Mouse (Mus musculus) midbrain, postnatal 0 days (tissue): ENCODE measurements around the gene Gmppb. TPM values are rescaled to one million over a fixed set of nuclear protein-coding genes. Genes with fewer than 3 reads are reported as not detected.

Experiments
- ATAC-seq: fragments of 200-750 bp; cut with Nextera tagmentation; 2 replicates; pipeline ENCODE4 v1.8.0; 2017; ENCODE audit warnings: moderate number of reproducible peaks, mild to moderate bottlenecking, moderate TSS enrichment, moderate library complexity; ENCODE audit not compliant: low FRiP score
- DNase-seq: peaks from one replicate; pipeline ENCODE4 v3.0.0-alpha.2; 2015; ENCODE audit warnings: low spot score
- H3K27ac ChIP-seq: fragments of 300-500 bp; sonication (generic); 2 replicates; pipeline ENCODE4 v1.5.1; 2014; ENCODE audit warnings: low read depth, mild to moderate bottlenecking, low read length, mixed read lengths
- H3K27me3 ChIP-seq: fragments of 300-500 bp; sonication (generic); 2 replicates; pipeline ENCODE4 v1.6.1; 2014; ENCODE audit warnings: low read length, control low read depth, mixed read lengths; ENCODE audit not compliant: insufficient read depth
- H3K36me3 ChIP-seq: fragments of 300-500 bp; sonication (generic); 2 replicates; pipeline ENCODE4 v1.6.1; 2014; ENCODE audit warnings: low read length, control low read depth, mixed read lengths; ENCODE audit not compliant: insufficient read depth
- H3K4me1 ChIP-seq: fragments of 300-500 bp; sonication (generic); 2 replicates; pipeline ENCODE4 v1.6.1; 2014; ENCODE audit warnings: mild to moderate bottlenecking, control low read depth, antibody characterized with exemption, low read length, mixed read lengths; ENCODE audit not compliant: insufficient read depth
- H3K4me2 ChIP-seq: fragments of 300-500 bp; sonication (generic); 2 replicates; pipeline ENCODE4 v1.6.1; 2014; ENCODE audit warnings: low read depth, mild to moderate bottlenecking, low read length, mixed read lengths; ENCODE audit not compliant: poor library complexity, severe bottlenecking
- H3K4me3 ChIP-seq: fragments of 300-500 bp; sonication (generic); 2 replicates; pipeline ENCODE4 v1.5.1; 2014; ENCODE audit warnings: low read depth, mild to moderate bottlenecking, low read length, moderate library complexity
- H3K9ac ChIP-seq: fragments of 300-500 bp; sonication (generic); replicated peaks from 2 replicates; pipeline ENCODE4 v1.6.1; 2014; ENCODE audit warnings: mild to moderate bottlenecking, low read length, moderate library complexity, mixed read lengths; ENCODE audit not compliant: poor library complexity, severe bottlenecking
- H3K9me3 ChIP-seq: fragments of 300-500 bp; sonication (generic); 2 replicates; pipeline ENCODE4 v1.6.1; 2016; ENCODE audit warnings: low read length, control low read depth
- CTCF ChIP-seq: IDR thresholded peaks from 2 replicates; pipeline ENCODE4 v1.5.1; 2016; ENCODE audit warnings: antibody characterized with exemption, mild to moderate bottlenecking
- WGBS: fragments of 180-500 bp; shearing (Covaris S2); extraction: QIAGEN DNeasy Blood & Tissue Kit; methylation state at CpG from one replicate; pipeline ENCODE4 v1.1.7; 2014; 5-methylcytosine and 5-hydroxymethylcytosine counted together
- polyA plus RNA-seq: library from polyadenylated mRNA; unstranded; fragments of >200 nt; fragmentation: Nextera tagmentation; extraction: Ambion mirVana; gene quantifications from 2 replicates; pipeline ENCODE4 v1.2.1, GENCODE M21; 2015
- total RNA-seq: library from RNA; depleted of rRNA; stranded (reverse); fragments of >200 nt; gene quantifications from 2 replicates; pipeline ENCODE4 v1.2.3, GENCODE M21; 2014

Gmppb gene
- total and polyA plus RNA-seq, 2 experiments from 2014 or later, result 14.9 to 18.7 TPM

- no peaks in the 10 kb centered on the region for H3K4me1 ChIP-seq
- peaks cover 24% of the 10 kb centered on the region for H3K36me3 ChIP-seq
- TF ChIP-seq CTCF, result no peak
- H3K4me2 ChIP-seq, result no peak overlapping the region
- no peak overlapping the region for H3K4me3 ChIP-seq
- no peak overlapping the region for H3K27ac ChIP-seq
- DNase-seq (no peak), ATAC-seq (no peak)
- H3K9me3 ChIP-seq, result no peaks in the 10 kb centered on the region
- 58% methylated on average over 9 of the region's 9 CpGs for WGBS
- H3K9ac ChIP-seq, result 0 out of 2 replicates have a peak overlapping the region, but pooled peaks have one; percentile 13
- no peaks in the 10 kb centered on the region for H3K27me3 ChIP-seq
These were observed 23.5 kb downstream of the Gmppb start for GRCm38 (mm10) chr9:108072481-108072924.

DNA sequence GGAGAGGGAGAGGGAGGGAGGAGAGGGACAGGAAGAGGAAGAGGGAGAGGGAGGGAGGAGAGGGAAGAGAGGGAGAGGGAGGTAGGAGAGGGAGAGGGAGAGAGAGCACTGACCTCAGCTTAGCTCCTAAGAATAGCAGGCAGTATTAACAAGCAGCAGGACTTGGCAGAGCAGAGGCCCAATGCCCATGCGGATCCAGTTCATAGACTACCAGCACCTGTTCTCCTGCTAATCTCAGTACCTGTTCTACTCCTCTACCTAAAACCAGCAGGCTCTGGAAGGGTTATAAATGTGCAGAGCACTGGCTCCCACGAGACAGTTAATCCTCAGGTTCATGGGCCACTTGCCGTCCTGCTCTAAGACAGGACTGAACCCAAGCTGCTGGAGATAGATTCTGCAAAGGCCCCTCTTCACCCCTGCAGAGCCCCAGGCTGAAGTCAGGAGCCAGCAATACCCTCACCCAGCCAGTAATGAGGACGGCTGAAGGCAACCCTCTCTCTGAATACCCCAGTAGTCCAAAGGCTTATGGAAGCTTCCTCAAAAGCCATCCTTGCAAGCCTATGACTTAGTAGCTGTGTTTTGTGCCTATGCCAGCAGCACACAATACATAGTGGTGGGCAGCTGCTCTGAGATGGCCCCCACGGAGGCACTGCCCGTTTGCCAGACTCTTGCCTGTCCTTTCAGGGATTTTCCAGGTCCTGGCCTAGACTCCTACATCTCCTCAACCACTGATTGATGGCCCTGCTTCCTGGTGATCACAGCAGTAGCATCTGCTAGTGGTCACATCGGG, 24.3 kb downstream of the Gmppb start:
- no peak for DNase-seq
- Histone ChIP-seq H3K27ac (no peak overlapping the region), H3K9ac (0 out of 2 replicates have a peak overlapping the region, but pooled peaks have one; percentile 8), H3K9me3 (no peaks in the 10 kb centered on the region), H3K4me2 (no peak overlapping the region), H3K27me3 (no peaks in the 10 kb centered on the region), H3K4me3 (no peak overlapping the region), H3K36me3 (peaks cover 24% of the 10 kb centered on the region), H3K4me1 (peaks cover 3% of the 10 kb centered on the region; the same call in 1 of the 2 replicates)
- 61% methylated on average over 7 of the region's 7 CpGs for WGBS
- ATAC-seq, result no peak
- TF ChIP-seq CTCF, result no peak

DNA sequence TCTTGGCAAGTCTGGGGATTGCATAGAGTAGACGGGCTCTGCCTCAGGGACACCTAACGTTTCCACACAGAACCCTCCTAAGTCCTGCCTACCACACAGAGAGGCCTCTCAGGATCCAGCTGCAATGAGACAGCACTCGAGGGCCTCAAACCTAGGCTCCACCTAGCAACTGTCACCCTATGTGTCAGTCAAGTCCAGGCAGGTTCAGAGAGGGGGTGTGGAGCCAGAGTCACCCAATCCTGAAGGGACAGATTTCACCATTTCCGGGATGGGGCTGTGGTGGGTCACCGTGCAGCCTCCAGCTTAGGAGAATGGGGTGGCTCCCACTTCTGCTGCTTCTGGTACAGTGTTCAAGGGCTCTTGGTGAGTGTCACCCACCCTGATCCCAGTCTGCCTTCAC, 31.1 kb downstream of the Gmppb start, which contains the start of gene Mst1:
Gene Mst1 (plus strand): TSS at position 269 of the 400 bp plus-strand sequence.
- whole genome bisulfite sequencing, result 82% methylated on average over 5 of the region's 5 CpGs
- Histone ChIP-seq H3K9ac (peak within 1 kb of the TSS; percentile 91), H3K27ac (peak within 1 kb of the TSS; percentile 70), H3K36me3 (peaks cover 15% of the 10 kb centered on the region), H3K27me3 (peaks cover 14% of the 10 kb centered on the region; the same call in 1 of the 2 replicates), H3K4me3 (peak within 1 kb of the TSS; percentile 83), H3K9me3 (no peaks in the 10 kb centered on the region), H3K4me2 (peak within 1 kb of the TSS; percentile 88), H3K4me1 (peaks cover 11% of the 10 kb centered on the region)
- ATAC-seq (no peak), DNase-seq (no peak)
- no peak for TF ChIP-seq CTCF

GRCm38 (mm10) chr9:108082549-108082948, 33.5 kb downstream of the Gmppb start:
- H3K4me2 ChIP-seq, result peak overlapping the region; percentile 37
- H3K27ac ChIP-seq, result no peak overlapping the region
- peak overlapping the region; percentile 20; the same call in 1 of the 2 replicates for H3K4me3 ChIP-seq
- peak; percentile 38 for DNase-seq
- ATAC-seq, result no peak
- peaks cover 14% of the 10 kb centered on the region; the same call in 1 of the 2 replicates for H3K27me3 ChIP-seq
- peaks cover 37% of the 10 kb centered on the region for H3K36me3 ChIP-seq
- 9% methylated on average over 19 of the region's 19 CpGs for WGBS
- H3K9ac ChIP-seq, result peak overlapping the region; percentile 39
- TF ChIP-seq CTCF, result no peak
- peaks cover 11% of the 10 kb centered on the region for H3K4me1 ChIP-seq
- no peaks in the 10 kb centered on the region for H3K9me3 ChIP-seq

DNA sequence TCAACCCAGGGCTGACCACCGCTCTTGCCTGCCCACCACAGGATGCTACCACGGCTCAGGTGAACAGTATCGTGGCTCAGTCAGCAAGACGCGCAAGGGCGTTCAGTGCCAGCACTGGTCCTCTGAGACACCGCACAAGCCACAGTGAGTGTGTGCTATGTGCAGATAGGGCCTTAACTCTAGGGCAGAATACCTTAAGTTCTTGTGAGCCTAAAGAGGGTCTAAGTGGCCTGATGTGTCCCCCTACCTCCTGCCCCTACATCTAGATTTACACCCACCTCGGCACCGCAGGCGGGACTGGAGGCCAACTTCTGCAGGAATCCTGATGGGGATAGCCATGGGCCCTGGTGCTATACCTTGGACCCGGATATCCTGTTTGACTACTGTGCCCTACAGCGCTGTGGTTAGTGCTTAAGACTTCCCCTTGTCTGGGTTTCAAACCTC, 34.0 kb downstream of the Gmppb start, which contains the start of gene Rnf123:
Gene Rnf123 (minus strand): TSS at position 359 of the 444 bp plus-strand sequence.
- Histone ChIP-seq H3K27ac (no peak within 1 kb of the TSS), H3K4me2 (peak within 1 kb of the TSS; percentile 37), H3K9me3 (no peaks in the 10 kb centered on the region), H3K36me3 (peaks cover 42% of the 10 kb centered on the region), H3K4me3 (peak within 1 kb of the TSS; percentile 20; the same call in 1 of the 2 replicates), H3K27me3 (peaks cover 14% of the 10 kb centered on the region; the same call in 1 of the 2 replicates), H3K4me1 (peaks cover 11% of the 10 kb centered on the region), H3K9ac (peak within 1 kb of the TSS; percentile 39)
- ATAC-seq (no peak), DNase-seq (no peak)
- no peak for TF ChIP-seq CTCF
- 34% methylated on average over 12 of the region's 12 CpGs for WGBS

- Histone ChIP-seq H3K27me3 (peaks cover 14% of the 10 kb centered on the region; the same call in 1 of the 2 replicates), H3K36me3 (peaks cover 47% of the 10 kb centered on the region), H3K27ac (no peak overlapping the region), H3K9me3 (no peaks in the 10 kb centered on the region), H3K4me3 (no peak overlapping the region), H3K4me1 (peaks cover 5% of the 10 kb centered on the region), H3K9ac (no peak overlapping the region), H3K4me2 (no peak overlapping the region)
- ATAC-seq (no peak), DNase-seq (no peak)
- WGBS, result 85% methylated on average over 6 of the region's 6 CpGs
- TF ChIP-seq CTCF, result no peak
These were observed 34.5 kb downstream of the Gmppb start for GRCm38 (mm10) chr9:108083561-108083960.
